Mouse (Mus musculus): ENCODE results near the gene Thra.

Thra gene

DNA sequence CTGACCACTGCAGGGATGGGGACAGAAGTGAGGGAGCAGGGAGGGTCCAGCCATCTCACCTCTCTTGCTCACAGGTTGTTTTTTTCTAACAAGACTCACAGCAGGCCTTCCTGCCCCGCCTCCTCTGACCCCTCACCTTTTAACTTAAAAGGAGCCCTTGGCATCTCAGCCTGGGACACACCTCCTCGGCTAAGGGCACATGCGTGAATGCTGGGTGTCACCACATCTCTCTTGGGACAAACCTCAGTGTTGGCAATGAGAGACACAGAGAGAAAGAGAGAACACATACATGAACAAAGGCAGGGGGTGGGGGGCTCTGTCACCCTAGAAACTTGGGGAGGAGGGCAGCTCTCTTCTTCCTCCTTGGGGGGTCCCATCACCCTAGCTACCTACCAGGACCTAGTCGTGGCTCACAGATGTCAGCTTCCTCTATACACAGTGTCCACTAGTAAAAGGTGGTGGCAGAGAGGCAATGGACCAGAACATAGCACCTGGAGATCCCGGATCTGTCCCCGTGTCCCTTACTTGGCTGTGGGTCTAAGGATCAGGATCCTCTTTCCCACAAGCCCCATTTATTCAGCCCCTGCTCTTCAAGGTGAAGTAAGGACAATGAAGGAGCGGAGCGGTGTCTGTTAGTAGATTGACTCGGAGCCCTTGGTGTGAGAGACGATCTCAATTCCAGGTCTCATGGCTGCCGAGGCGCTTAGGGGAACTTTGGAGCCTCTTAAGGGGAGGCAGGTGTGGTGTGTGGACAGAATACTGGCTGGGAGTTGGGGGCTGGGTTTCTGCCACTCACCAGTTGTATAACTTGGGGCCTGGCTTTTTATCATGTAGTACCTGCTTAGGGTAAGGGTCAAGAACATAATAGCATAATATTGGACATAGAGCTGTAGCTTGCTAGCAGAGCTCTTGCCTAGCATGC, 5.8 kb downstream of the Thra start:
- no peak for DNase-seq

DNA sequence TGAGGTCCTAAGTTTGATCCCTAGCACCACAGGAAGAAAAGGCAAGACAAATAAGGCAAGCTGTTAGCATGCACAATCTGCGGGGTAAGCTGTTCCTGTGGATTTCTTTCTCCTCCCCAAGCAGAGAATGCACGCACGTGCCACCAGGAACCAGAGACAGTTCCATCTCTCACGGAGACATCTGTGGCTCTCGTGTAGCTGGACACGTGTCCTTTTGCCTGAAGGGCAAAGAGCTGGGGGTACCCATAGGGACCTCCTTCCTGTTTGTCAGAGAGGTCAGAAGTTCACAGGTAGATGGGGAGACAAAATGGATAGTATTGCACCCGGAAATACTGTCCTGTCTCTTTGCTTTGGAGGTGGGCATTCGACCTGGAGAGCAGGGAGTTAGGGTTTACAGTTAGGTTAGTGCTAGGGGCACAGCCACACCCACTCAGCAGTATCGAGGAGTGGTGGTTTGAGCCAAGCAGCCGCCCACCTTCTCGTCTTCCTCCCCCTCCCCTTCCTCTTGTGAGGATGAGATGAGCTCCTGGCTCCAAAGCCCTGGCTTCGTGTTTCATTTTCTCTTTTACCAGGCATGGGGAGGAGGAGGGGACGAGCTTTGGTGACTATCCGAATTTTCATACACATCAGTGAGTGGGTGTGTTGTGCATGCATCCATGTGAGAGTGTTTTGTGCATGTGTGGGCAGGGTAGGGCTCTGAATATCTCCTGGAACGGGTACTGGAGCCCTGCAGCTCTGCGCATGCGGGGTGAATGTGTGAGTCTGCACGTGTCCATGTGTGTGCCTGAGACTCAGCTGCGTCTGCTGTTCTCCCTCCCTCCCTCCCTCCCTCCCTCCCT, 6.6 kb downstream of the Thra start:
- peak; percentile 92 for DNase-seq

DNA sequence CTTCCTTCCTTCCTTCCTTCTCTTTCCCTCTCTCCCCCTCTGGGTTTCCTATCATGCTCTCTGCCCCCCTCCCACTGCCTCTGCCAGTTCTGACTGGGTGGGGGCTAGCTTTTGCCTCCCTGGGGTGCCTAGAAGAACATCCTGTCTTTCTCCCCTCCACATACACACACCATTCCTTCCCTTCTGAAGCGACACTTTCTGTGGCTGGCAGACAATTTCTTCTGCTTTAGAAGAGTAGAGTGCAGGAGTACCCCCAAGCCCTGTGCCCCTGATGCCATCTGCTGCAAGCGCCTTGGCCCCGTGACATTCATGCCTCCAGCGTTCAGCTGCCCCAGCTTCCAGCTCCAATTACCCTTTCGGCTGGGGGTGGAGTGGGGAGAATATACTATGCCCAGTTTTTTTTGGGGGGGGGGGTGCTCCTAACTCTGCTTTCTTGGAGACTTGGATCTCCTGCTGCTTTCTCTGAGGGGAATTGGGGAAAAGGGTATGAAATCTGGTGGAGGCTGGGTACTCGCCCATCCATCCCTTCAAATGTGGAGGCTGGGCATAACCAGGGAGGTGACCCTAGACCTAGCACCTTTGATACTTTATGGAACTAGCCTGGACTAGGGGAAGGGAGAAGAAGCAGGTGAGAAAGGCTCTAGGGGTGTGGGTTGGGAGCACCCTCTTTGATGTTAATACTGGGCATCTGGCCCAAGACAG, 7.5 kb downstream of the Thra start:
- DNase-seq: peak; percentile 46

DNA sequence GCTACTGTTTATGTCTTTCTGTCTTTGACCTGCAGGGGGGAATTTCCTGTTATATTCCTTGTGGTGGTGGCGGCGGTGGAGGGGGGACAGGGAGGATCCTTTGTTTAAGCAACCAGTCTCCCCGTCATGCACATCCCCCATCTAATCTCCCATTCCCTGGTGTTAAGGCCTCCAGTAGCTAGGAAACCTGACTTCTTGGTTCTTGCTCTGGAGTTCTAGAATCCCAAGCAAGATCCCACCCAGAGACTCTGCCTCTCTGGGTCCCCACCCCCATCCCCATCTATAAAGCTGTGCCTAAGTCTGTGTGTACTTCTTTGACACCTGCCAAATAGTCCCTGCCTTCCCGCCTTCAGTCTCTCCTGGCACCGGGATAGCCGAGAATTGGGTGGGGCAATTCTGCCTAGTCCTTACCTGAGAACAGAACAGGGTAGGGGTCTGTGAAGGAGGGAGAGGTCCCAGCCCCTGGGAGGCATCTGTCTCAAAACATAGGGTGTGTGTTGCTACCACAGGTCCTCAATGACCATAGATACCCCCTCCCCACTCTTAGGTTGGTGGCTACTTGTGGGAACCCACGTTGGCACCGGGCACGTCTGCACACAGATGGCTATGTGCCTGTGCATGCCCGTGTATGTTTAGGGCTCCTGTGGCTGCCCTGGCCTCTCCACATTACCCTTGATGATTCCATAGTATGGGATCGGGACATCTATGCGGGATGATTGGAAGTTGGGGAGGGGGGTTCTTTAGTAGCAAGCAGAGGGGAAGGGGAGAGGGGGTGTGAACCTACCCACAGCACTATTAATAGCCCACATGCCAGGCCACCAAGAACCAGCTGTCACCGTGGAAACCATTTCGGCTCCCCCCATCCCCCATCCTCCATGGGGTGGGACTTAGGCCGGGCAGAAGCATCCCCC, 8.3 kb downstream of the Thra start:
- no peak for DNase-seq

DNA sequence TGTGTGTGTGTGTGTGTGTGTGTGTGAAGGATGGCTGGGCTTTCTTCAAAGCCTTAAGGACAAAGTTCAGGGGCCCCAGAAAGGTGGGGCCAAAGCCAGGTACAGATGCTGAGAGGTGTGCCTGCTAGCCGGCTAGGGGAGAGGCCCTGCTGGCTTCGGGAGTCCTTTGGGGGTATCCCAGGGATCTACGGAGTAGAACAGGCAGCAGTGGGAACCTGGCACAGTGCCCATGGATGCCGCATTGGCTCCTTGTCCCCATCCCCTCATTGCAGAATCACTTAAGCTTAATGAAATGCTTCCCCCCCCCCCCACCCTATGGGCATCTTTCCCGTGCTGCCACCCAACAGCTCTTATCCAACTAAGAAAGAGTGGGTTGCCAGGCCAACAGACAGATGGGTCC, 9.3 kb downstream of the Thra start:
- DNase-seq: no peak

DNA sequence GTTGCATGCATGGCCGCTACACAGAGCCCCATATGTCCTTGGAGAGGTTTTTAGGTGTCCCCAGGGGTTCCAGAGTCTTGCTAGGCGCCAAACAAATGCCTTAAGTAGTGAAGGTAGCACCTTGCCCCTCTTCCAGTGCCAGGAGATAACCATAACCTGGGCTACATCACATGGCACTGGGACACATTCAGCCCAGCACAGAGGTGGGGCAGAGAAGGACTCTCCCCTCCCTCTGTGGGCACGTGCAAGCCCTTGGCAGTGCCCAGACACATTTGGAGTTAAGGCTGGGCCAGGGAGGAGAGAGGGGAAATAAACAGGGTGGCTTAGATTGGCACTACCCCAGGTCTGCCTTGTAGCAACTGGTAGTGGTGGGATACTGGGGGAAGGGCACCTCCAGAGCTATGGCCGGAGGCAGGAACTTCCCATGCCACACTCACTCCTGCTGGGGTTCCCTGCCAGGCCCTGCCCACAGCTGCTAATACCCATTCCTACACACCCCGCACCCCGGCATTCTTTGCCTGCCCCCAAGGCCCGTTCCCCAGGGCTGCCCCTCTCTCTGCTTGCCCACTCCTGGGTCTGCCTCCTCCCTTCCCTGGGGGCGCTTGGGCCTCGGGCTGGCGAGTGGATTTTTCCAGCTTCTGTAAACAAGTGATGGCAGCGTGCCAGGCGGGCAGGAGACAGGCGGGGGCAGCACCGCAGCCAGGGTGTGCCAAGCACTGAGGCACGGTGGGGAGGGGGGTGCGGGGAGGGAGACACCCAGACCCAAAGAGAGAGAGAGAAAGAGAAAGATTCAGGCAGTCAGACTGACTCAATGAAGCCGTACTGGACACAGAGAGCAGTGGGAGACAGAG, 10.1 kb downstream of the Thra start:
- DNase-seq: peak; percentile 79

DNA sequence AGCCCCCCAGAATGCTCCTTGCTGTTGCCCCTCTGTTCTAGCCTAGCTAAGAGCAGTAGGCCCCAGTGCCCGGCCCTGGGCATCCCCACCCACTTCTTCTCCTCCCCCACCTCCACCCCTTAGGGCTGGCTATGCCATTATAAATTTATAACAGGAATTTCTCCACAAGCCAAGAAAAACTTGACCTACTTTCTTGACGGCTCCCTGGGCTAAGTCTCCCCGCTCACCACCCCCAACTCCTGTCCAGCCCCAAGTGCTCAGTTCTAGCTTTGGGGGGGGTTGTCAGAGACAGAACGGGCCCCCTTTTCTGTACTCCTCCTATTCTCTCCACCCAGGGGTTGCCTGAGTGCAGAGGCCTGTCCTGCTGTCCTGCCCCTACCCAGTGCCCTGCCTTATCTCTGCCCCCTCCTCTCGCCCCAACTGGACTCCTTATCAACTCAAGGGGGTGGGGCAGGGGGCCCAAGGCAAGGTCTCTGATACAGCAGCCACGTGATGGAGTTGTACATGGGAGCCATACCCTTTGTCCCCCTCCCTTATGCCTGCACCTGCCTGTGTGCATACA, 10.9 kb downstream of the Thra start:
- DNase-seq: peak; percentile 17

DNA sequence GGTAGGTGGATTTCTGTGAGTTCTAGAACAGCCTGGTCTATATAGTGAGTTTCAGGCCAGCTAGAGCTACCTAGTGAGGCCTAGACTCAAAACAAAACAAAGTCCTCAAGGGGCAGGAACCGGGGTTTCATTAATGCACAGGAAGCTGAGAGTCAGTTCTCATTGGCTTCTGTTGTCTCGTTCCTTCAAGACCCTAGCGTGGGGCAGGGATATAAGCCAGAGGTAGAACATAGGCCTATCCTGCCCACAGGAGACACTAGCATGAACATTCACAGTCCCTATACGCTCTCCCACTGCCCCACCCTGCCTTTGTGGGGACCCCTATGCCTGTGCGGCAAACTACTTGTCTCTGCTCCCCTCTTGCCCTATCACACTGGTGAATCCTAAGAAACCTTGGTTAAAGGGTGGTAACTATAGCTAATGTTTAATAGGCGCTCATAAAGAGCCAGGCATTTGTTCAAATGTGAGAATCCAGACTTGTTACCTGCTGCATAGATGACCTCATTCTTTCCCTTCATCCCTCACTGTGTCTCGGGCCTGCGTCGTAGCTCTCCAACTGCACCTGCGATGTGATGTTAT, 12.2 kb downstream of the Thra start:
- DNase-seq: no peak

DNA sequence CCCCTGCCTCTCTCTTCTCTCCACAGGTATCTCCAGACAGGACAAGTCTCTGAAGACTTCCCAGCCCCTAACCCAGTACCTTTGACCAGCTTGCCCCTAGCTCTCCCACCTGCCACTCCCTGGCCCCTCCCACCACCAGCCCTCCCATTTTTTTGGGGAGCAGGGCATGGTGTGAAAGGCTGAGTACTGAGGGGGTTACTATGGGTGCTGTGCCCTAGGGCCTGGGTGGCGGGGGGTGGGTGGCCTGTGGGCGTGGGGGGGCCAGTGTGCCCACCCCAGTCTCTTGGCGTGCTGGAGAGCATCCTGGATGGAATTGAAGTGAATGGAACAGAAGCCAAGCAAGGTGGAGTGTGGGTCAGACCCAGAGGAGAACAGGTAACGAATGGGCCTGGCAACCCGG, 12.8 kb downstream of the Thra start:
- no peak for DNase-seq

DNA sequence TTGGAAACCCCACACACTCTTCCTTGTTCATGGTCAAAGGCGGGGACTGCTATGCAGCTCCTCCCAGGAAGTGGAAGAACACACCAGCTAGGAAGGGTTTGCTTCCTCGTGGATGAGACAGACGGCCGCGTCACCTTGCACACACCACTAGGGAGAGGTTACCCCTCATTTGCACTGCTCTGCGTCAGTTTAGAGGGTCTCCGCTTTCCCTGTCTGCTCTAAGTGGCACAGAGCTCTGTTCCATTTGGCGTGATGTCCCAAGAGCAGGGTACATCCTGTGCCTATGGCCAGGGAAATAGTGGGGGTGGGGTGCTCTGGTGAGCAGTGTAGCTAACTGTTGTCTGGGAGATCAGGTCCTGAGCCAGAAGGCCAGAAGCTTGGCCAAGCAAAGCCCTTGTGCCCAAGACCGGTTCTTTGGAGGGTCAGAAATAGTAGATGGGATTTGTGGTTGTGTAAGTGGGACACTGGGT, 13.7 kb downstream of the Thra start:
- no peak for DNase-seq

DNA sequence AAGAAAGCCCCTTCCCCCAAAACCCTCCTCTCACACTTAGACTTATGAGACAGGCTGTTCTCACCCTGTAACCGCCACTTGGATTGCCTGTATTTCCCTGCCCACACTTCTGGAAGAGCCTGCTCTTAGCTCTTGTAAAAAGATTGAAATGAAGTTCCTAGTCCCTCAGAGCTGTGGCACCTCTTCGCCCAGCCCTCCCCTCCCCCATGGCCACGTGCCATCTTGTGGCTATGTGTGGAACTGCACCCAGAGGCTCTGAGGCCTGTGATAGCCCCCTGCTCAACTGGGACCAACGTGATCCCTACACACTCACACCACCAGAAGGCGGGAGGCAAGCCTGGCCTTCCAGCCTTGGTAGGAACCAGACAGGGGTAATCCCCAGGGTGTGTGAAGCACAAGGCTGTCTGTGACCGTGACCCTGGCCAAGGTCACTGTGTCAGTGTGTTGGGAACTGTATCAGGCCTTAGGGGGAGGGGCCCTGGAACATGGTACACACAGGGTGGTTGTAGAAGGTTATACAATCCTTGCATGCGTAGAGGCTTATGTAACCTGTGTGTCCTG, 14.3 kb downstream of the Thra start:
- peak; percentile 63 for DNase-seq

DNA sequence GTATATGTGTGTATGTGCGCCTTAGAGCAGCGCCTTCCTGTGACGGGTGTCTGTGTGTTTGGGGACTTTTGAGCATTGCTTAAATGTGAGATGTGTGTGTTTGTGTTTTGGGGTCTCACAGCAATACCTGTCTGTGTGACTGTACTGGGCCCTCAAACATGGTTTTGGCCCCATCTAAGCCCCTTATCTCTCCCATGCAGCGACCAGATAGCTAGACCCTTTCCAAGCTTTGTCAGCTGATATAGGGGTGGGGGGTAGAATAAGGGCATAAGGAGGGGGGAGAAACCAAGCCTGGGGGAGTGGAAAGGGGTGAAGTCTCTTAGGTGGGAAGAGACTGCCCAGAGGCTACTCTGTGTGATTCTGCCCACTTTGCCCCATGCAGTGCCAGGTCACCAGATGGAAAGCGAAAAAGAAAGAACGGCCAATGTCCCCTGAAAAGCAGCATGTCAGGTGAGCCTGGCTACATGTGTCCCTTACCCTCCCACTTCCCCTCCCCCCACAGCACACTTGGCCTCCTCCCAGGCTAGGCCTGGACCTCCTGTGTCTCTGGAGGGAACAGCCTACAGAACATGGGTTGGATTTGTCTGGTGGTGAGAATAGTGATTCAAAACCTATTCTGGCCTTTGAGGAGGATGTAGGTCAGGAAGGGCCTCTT, 15.4 kb downstream of the Thra start:
- no peak for DNase-seq

DNA sequence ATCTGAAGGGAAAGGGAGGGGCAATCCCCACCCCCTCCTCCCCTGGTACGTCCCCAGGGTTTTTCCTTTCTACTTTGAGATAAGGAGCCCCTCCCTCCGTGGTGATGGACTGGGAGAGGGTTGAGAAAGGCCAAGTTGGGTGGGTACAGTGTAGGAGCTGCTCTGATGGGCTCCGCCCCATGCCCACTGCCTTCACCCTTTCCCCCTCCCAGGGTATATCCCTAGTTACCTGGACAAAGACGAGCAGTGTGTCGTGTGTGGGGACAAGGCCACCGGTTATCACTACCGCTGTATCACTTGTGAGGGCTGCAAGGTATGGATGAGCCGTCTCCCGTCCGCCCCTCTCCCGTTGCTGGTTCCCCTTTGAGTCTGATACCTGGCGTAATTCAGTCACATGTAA, 16.3 kb downstream of the Thra start:
- no peak for DNase-seq

DNA sequence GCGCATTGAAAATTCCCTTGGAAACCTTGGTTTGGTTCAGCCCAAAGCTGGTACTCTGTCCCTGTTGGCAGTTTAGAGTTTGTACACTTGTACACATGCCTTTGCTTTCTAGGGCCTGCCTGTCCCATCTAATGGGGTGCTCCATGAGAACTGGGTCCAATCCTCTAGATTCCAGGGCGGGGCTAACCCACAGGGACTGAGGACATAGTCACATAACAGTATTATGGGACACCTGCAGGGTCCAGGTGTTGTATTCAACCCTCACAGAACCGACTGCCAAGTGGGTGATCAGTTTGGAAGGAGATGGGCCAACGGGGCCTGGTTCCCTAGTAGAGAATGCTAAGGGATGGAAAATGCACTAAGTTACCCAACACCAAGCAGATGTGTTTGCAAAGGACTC, 21.5 kb downstream of the Thra start:
- no peak for DNase-seq

DNA sequence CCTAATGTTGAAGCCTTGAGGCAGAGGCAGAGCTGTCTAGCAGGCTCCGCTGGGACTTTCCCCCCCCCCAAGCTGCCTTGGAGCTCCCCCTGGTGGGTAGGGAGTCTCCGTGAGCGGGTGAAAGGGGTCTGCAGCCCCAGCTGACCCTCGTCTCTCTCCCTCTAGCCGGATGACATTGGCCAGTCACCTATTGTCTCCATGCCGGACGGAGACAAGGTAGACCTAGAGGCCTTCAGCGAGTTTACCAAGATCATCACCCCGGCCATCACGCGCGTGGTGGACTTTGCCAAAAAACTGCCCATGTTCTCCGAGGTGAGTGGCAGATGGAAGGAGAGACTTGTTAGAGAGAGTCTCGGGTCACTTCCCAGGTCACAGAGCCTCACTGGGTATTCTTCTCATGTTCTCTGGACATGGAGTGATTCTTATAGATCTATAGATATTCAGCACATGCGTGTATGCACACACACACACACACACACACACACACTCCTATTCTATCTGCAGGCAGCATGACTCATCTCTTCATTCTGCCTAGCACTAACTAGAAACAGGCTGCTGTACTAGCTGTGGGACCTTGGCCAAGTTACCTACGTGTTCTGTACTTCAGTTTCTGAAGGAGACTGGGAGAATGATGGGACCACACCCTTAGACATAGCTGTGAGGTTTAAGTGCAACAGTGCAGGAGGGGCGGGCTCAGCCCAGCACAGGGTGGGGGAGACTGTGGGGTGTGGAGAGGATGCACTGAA, 22.5 kb downstream of the Thra start:
- no peak for DNase-seq

DNA sequence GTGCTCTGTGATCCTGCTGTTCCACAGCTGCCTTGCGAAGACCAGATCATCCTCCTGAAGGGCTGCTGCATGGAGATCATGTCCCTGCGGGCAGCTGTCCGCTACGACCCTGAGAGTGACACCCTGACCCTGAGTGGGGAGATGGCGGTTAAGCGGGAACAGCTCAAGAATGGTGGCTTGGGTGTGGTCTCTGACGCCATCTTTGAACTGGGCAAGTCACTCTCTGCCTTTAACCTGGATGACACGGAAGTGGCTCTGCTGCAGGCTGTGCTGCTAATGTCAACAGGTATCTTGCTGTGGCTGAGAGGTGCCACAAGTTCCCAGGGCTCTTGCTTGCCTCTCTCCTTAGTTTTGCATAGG, 23.0 kb downstream of the Thra start:
- no peak for DNase-seq

DNA sequence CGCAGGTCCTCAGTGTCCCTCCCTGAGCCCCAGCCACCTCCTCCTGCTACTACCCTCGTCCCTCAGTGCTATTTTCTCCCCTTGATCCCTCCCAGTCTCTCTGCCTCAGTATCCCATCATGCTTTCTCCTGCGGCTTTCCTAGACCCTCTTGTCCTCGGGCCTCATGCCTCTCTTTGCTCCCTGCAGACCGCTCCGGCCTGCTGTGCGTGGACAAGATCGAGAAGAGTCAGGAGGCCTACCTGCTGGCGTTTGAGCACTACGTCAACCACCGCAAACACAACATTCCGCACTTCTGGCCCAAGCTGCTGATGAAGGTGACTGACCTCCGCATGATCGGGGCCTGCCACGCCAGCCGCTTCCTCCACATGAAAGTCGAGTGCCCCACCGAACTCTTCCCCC, 23.7 kb downstream of the Thra start:
- no peak for DNase-seq

DNA sequence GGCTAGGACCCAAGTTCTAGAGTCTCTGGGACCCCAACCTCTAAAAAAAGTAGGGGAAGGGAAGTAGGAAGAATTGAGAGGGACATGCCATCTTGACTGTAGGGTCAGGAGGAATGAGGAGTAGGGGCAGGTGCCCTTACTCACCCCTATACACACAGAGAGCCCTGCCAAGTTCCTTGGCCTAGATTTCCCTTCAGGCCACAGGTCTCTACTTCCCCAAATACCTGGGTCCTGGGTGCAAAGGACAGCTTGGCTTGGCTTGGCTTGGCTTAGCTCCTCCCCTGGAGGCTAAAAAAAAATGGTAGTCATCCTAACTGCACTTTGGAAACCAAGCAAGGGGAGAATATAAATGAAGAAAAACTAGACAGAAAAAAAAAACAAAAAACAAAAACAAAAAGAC, 24.3 kb downstream of the Thra start:
- no peak for DNase-seq

Data from right cerebral cortex, postnatal 25 days (tissue).